Mouse (Mus musculus): Measurements from ENCODE around the gene Clcn1. TPM values are rescaled to one million over a fixed set of nuclear protein-coding genes. Genes with fewer than 3 reads are reported as not detected.

Gene Clcn1
- total RNA-seq, 1 experiment from 2014 or later: 0.81 TPM

- no peak for ATAC-seq (ENCODE audit: extremely low read depth, insufficient number of reproducible peaks, low FRiP score, poor library complexity, severe bottlenecking)
Measured at GRCm38 (mm10) chr6:42348281-42349005, 62.0 kb downstream of the Clcn1 start.

- peak; percentile 21; the same call in 1 of the 2 replicates for ATAC-seq (ENCODE audit: extremely low read depth, insufficient number of reproducible peaks, low FRiP score, poor library complexity, severe bottlenecking)
Measured at GRCm38 (mm10) chr6:42349006-42349425, 62.5 kb downstream of the Clcn1 start.

- peak; percentile 65 for ATAC-seq (ENCODE audit: extremely low read depth, insufficient number of reproducible peaks, low FRiP score, poor library complexity, severe bottlenecking)
Measured at GRCm38 (mm10) chr6:42349426-42350020, 63.0 kb downstream of the Clcn1 start, which contains the start of gene Zyx. TSS of gene Zyx (plus strand) at chr6:42349630.

GRCm38 (mm10) chr6:42350021-42350967, 63.8 kb downstream of the Clcn1 start:
- no peak for ATAC-seq (ENCODE audit: extremely low read depth, insufficient number of reproducible peaks, low FRiP score, poor library complexity, severe bottlenecking)

- no peak for ATAC-seq (ENCODE audit: extremely low read depth, insufficient number of reproducible peaks, low FRiP score, poor library complexity, severe bottlenecking)
Measured at GRCm38 (mm10) chr6:42350968-42351775, 64.7 kb downstream of the Clcn1 start.

GRCm38 (mm10) chr6:42351776-42352485, 65.4 kb downstream of the Clcn1 start:
- peak; percentile 9; the same call in 1 of the 2 replicates for ATAC-seq (ENCODE audit: extremely low read depth, insufficient number of reproducible peaks, low FRiP score, poor library complexity, severe bottlenecking)

GRCm38 (mm10) chr6:42352486-42352846, 66.0 kb downstream of the Clcn1 start:
- ATAC-seq (ENCODE audit: extremely low read depth, insufficient number of reproducible peaks, low FRiP score, poor library complexity, severe bottlenecking): no peak

GRCm38 (mm10) chr6:42353180-42353579, 66.7 kb downstream of the Clcn1 start:
- peak; percentile 57 for ATAC-seq (ENCODE audit: extremely low read depth, insufficient number of reproducible peaks, low FRiP score, poor library complexity, severe bottlenecking)

GRCm38 (mm10) chr6:42354076-42355019, 67.9 kb downstream of the Clcn1 start:
- no peak for ATAC-seq (ENCODE audit: extremely low read depth, insufficient number of reproducible peaks, low FRiP score, poor library complexity, severe bottlenecking)

GRCm38 (mm10) chr6:42355366-42355765, 68.9 kb downstream of the Clcn1 start:
- no peak for ATAC-seq (ENCODE audit: extremely low read depth, insufficient number of reproducible peaks, low FRiP score, poor library complexity, severe bottlenecking)

- ATAC-seq (ENCODE audit: extremely low read depth, insufficient number of reproducible peaks, low FRiP score, poor library complexity, severe bottlenecking): no peak
Measured at GRCm38 (mm10) chr6:42355794-42356600, 69.5 kb downstream of the Clcn1 start.

- ATAC-seq (ENCODE audit: extremely low read depth, insufficient number of reproducible peaks, low FRiP score, poor library complexity, severe bottlenecking): no peak
Measured at GRCm38 (mm10) chr6:42356913-42357312, 70.4 kb downstream of the Clcn1 start.

- no peak for ATAC-seq (ENCODE audit: extremely low read depth, insufficient number of reproducible peaks, low FRiP score, poor library complexity, severe bottlenecking)
Measured at GRCm38 (mm10) chr6:42357901-42358300, 71.4 kb downstream of the Clcn1 start.

GRCm38 (mm10) chr6:42358901-42359300, 72.4 kb downstream of the Clcn1 start:
- ATAC-seq (ENCODE audit: extremely low read depth, insufficient number of reproducible peaks, low FRiP score, poor library complexity, severe bottlenecking): no peak

GRCm38 (mm10) chr6:42359364-42360147, 73.1 kb downstream of the Clcn1 start:
- no peak for ATAC-seq (ENCODE audit: extremely low read depth, insufficient number of reproducible peaks, low FRiP score, poor library complexity, severe bottlenecking)

All from neutrophil, adult 5-6 weeks (primary cell).